Mouse (Mus musculus) heart, adult 2 months (tissue): Measurements from ENCODE around the gene Stard13.

ENCODE experiments used
- CTCF ChIP-seq: fragments of 200-600 bp; IDR thresholded peaks from 2 replicates; pipeline ENCODE4 v1.8.1; 2022; ENCODE audit warnings: antibody characterized with exemption, mild to moderate bottlenecking, moderate library complexity
- EP300 ChIP-seq: fragments of 200-500 bp; IDR thresholded peaks from 2 replicates; pipeline ENCODE4 v1.6.1; 2011; ENCODE audit warnings: low read depth, low read length, control low read depth; ENCODE audit not compliant: insufficient read depth
- POLR2A ChIP-seq: fragments of 200-500 bp; IDR thresholded peaks from 2 replicates; pipeline ENCODE4 v1.6.1; 2011; ENCODE audit warnings: mild to moderate bottlenecking, low read depth, low read length, control low read depth; ENCODE audit not compliant: insufficient read depth

- TF ChIP-seq CTCF (no peak), POLR2A (no peak), EP300 (0 out of 2 replicates have a peak, but pooled peaks have one; percentile 19)
Observed at GRCm38 (mm10) chr5:151089201-151089600, 144.4 kb downstream of the Stard13 start.
